In genomic region chr8:71592374-71593170, GRCm38 (mm10) we compare ENCODE assay signal across 8 mouse cellular contexts. TPM values are rescaled to one million over a fixed set of nuclear protein-coding genes. Genes with fewer than 3 reads are reported as not detected.
DNase-seq lines count a peak whose midpoint lies in the region; ATAC-seq lines count a peak whose summit lies in the region.

No protein-coding gene starts in this region.

- H3K27ac ChIP-seq in intestine, embryonic 15.5 days = peak overlapping the region; percentile 99

- DNase-seq in embryo, embryonic 10 days (ENCODE audit: low spot score) = peak; percentile 73
- DNase-seq in embryo, embryonic 10.5 days (ENCODE audit: low spot score) = no peak
- peak; percentile 92 for DNase-seq in cerebellum, adult 9-10 months
- peak; percentile 75 for DNase-seq in gastrocnemius, postnatal 10 days
- peak; percentile 73 to 86 for DNase-seq in left cerebral cortex, postnatal 10 days (ENCODE audit: extremely low spot score in 1 of 2, low spot score in 2 of 2)
- peak; percentile 72 for DNase-seq in splenic B cell, adult 2 months (ENCODE audit: low read depth, low spot score)

- H3K27me3 ChIP-seq in intestine, embryonic 15.5 days (replicated peaks) = no peaks in the 10 kb centered on the region
- H3K27me3 ChIP-seq in megakaryocyte, embryonic 14.5 days (replicated peaks) = no peaks in the 10 kb centered on the region
- H3K27me3 ChIP-seq in splenic B cell, adult 2 months (ENCODE audit: control insufficient read depth, insufficient read depth, low read length, poor library complexity, severe bottlenecking) = no peaks in the 10 kb centered on the region

- intact Hi-C loops in left cerebral cortex, postnatal 10 days (cut with DNase I) = no loop called here

- H3K4me1 ChIP-seq in intestine, embryonic 15.5 days (replicated peaks) = peaks cover 29% of the 10 kb centered on the region
- H3K4me1 ChIP-seq in megakaryocyte, embryonic 14.5 days = peaks cover 69% of the 10 kb centered on the region

- H3K9me3 ChIP-seq in intestine, embryonic 15.5 days = no peaks in the 10 kb centered on the region
- no peaks in the 10 kb centered on the region for H3K9me3 ChIP-seq in megakaryocyte, embryonic 14.5 days

- 3% methylated on average over 60 of the region's 60 CpGs for WGBS in intestine, embryonic 15.5 days

- peak; percentile 72 for ATAC-seq in intestine, embryonic 15.5 days

- peak overlapping the region; percentile 93 for H3K9ac ChIP-seq in intestine, embryonic 15.5 days

- H3K4me2 ChIP-seq in intestine, embryonic 15.5 days (replicated peaks) = peak overlapping the region; percentile 87

- H3K36me3 ChIP-seq in intestine, embryonic 15.5 days = no peaks in the 10 kb centered on the region
- peaks cover 48% of the 10 kb centered on the region for H3K36me3 ChIP-seq in megakaryocyte, embryonic 14.5 days (replicated peaks; ENCODE audit: low read length)
- no peaks in the 10 kb centered on the region for H3K36me3 ChIP-seq in splenic B cell, adult 2 months (ENCODE audit: control insufficient read depth, insufficient read depth, low read length, poor library complexity, severe bottlenecking)

- peak overlapping the region; percentile 88 for H3K4me3 ChIP-seq in intestine, embryonic 15.5 days (replicated peaks)
- peak overlapping the region; percentile 99 for H3K4me3 ChIP-seq in megakaryocyte, embryonic 14.5 days (replicated peaks)

RNA-seq across cellular contexts. Expression of gene Pgls, which starts 0.6 kb away (rescaled TPM):
- total RNA-seq in gastrocnemius, postnatal 10 days (2021) = 10 to 100 TPM; 49.3 to 54.5 TPM
- polyA plus RNA-seq in intestine, embryonic 15.5 days (2015; fragmentation: Nextera tagmentation; extraction: Ambion mirVana) = 241 and 243 TPM in 2 replicates
- 10 to 100 TPM; 63.1 to 75.1 TPM for total RNA-seq in left cerebral cortex, postnatal 10 days (2021)
- 330 and 634 TPM in 2 replicates for polyA plus RNA-seq in megakaryocyte, embryonic 14.5 days (2012; ENCODE audit: insufficient read depth, low replicate concordance)

RNA-seq across cellular contexts. Expression of gene Fam129c, which starts 4.9 kb away (rescaled TPM):
- total RNA-seq in gastrocnemius, postnatal 10 days (2021) = 1 to 10 TPM in 1 of 2 experiments, under 1 TPM in 1; 0.40 to 3.3 TPM
- 2.9 and 3.6 TPM in 2 replicates for polyA plus RNA-seq in intestine, embryonic 15.5 days (2015; fragmentation: Nextera tagmentation; extraction: Ambion mirVana)
- total RNA-seq in left cerebral cortex, postnatal 10 days (2021) = 1 to 10 TPM; 3.4 to 3.5 TPM
- 2.5 and 27.1 TPM in 2 replicates for polyA plus RNA-seq in megakaryocyte, embryonic 14.5 days (2012; ENCODE audit: insufficient read depth, low replicate concordance)

RNA-seq across cellular contexts. Expression of gene Colgalt1, which starts 18.2 kb away (rescaled TPM):
- total RNA-seq in gastrocnemius, postnatal 10 days (2021) = 10 to 100 TPM; 43.3 to 56.1 TPM
- polyA plus RNA-seq in intestine, embryonic 15.5 days (2015; fragmentation: Nextera tagmentation; extraction: Ambion mirVana) = 70.8 and 73.5 TPM in 2 replicates
- 10 to 100 TPM; 65.9 to 71.6 TPM for total RNA-seq in left cerebral cortex, postnatal 10 days (2021)
- polyA plus RNA-seq in megakaryocyte, embryonic 14.5 days (2012; ENCODE audit: insufficient read depth, low replicate concordance) = 14.0 and 14.8 TPM in 2 replicates

RNA-seq across cellular contexts. Expression of gene Slc27a1, which starts 23.9 kb away (rescaled TPM):
- 10 to 100 TPM; 39.7 to 41.1 TPM for total RNA-seq in gastrocnemius, postnatal 10 days (2021)
- polyA plus RNA-seq in intestine, embryonic 15.5 days (2015; fragmentation: Nextera tagmentation; extraction: Ambion mirVana) = 23.3 and 25.1 TPM in 2 replicates
- total RNA-seq in left cerebral cortex, postnatal 10 days (2021) = 10 to 100 TPM; 69.5 to 73.6 TPM
- 1.8 and 16.4 TPM in 2 replicates for polyA plus RNA-seq in megakaryocyte, embryonic 14.5 days (2012; ENCODE audit: insufficient read depth, low replicate concordance)

RNA-seq across cellular contexts. Expression of gene Nxnl1, which starts 26.2 kb away (rescaled TPM):
- total RNA-seq in gastrocnemius, postnatal 10 days (2021) = under 1 TPM in 1 of 2 experiments, not detected in 1; 0.14 TPM
- polyA plus RNA-seq in intestine, embryonic 15.5 days (2015; fragmentation: Nextera tagmentation; extraction: Ambion mirVana) = 0.06 TPM in 1 of 2 replicates, not detected in the other
- total RNA-seq in left cerebral cortex, postnatal 10 days (2021) = not detected
- not detected in 2 replicates for polyA plus RNA-seq in megakaryocyte, embryonic 14.5 days (2012; ENCODE audit: insufficient read depth, low replicate concordance)
